Mouse (Mus musculus) MEL (cell line): ENCODE data around the gene Prepl. TPM values are rescaled to one million over a fixed set of nuclear protein-coding genes. Genes with fewer than 3 reads are reported as not detected.

Experiments
- DNase-seq: peaks from one replicate; pipeline ENCODE4 v3.0.0; 2011; ENCODE audit warnings: low read depth, low spot score
- H3K27ac ChIP-seq: 2 replicates; pipeline ENCODE4 v1.5.1; 2012; ENCODE audit warnings: low read depth, mild to moderate bottlenecking, control low read depth, low read length, moderate library complexity; ENCODE audit not compliant: control insufficient read depth
- H3K27me3 ChIP-seq, 2 experiments: fragments of 150-350 bp in 1 of 2; sonication (generic) in 1 of 2; 2 replicates each; pipeline ENCODE4 v1.6.1; 2012; ENCODE audit warnings: low read length in 2 of 2, mild to moderate bottlenecking in 2 of 2, improper control_type of control experiment in 1 of 2, moderate library complexity in 1 of 2; ENCODE audit not compliant: insufficient read depth in 2 of 2, control insufficient read depth in 1 of 2
- H3K36me3 ChIP-seq, 2 experiments: 2 replicates each; pipeline ENCODE4 v1.6.1; 2012 to 2014; ENCODE audit warnings: low read length in 2 of 2, improper control_type of control experiment in 1 of 2, inconsistent platforms in 1 of 2, mild to moderate bottlenecking in 1 of 2; ENCODE audit not compliant: insufficient read depth in 2 of 2, control insufficient read depth in 1 of 2
- H3K4me1 ChIP-seq, 2 experiments: fragments of 150-350 bp in 1 of 2; sonication (generic) in 1 of 2; 2 replicates each; pipeline ENCODE4 v1.6.1; 2012; ENCODE audit warnings: low read length in 2 of 2, improper control_type of control experiment in 1 of 2, mild to moderate bottlenecking in 1 of 2; ENCODE audit not compliant: insufficient read depth in 2 of 2, control insufficient read depth in 1 of 2
- H3K4me3 ChIP-seq, 2 experiments: fragments of 150-350 bp in 1 of 2; sonication (generic) in 1 of 2; 2 replicates each; pipeline ENCODE4 v1.5.1; 2012; ENCODE audit warnings: low read depth in 2 of 2, low read length in 2 of 2, mild to moderate bottlenecking in 2 of 2, moderate library complexity in 2 of 2, control low read depth in 1 of 2, improper control_type of control experiment in 1 of 2; ENCODE audit not compliant: control insufficient read depth in 1 of 2, insufficient read depth in 1 of 2
- H3K79me2 ChIP-seq: 2 replicates; pipeline ENCODE4 v1.6.1; 2012; ENCODE audit warnings: mild to moderate bottlenecking, low read length, moderate library complexity; ENCODE audit not compliant: control insufficient read depth, poor library complexity, insufficient read depth
- H3K9ac ChIP-seq: 2 replicates; pipeline ENCODE4 v1.6.1; 2012; ENCODE audit warnings: low read depth, mild to moderate bottlenecking, control low read depth, low read length, moderate library complexity; ENCODE audit not compliant: control insufficient read depth, poor library complexity, severe bottlenecking
- H3K9me3 ChIP-seq: fragments of 150-350 bp; sonication (generic); replicated peaks from 2 replicates; pipeline ENCODE4 v1.6.1; 2012; ENCODE audit warnings: mild to moderate bottlenecking, low read length, improper control_type of control experiment, moderate library complexity; ENCODE audit not compliant: insufficient read depth
- EP300 ChIP-seq, 2 experiments: IDR thresholded peaks; 2 replicates each; pipeline ENCODE4 v1.6.1; 2011; ENCODE audit warnings: improper control_type of control experiment in 2 of 2, low read length in 2 of 2, low read depth in 1 of 2, mild to moderate bottlenecking in 1 of 2
- ETS1 ChIP-seq: IDR thresholded peaks from 2 replicates; pipeline ENCODE4 v1.6.1; 2012; ENCODE audit warnings: low read depth, mild to moderate bottlenecking, inconsistent platforms, low read length, improper control_type of control experiment, moderate library complexity
- GATA1 ChIP-seq: IDR thresholded peaks from 2 replicates; pipeline ENCODE4 v1.6.1; 2011; ENCODE audit warnings: low read depth, low read length, improper control_type of control experiment
- HCFC1 ChIP-seq: IDR thresholded peaks from 2 replicates; pipeline ENCODE4 v1.6.1; 2012; ENCODE audit warnings: low read depth, mild to moderate bottlenecking, inconsistent platforms, low read length, improper control_type of control experiment, moderate library complexity
- KAT2A ChIP-seq: conservative IDR thresholded peaks from 2 replicates; pipeline ENCODE4 v1.6.1; 2012; ENCODE audit warnings: low read depth, low read length, improper control_type of control experiment, inconsistent platforms
- MAX ChIP-seq: IDR thresholded peaks from 2 replicates; pipeline ENCODE4 v1.6.1; 2011; ENCODE audit warnings: low read length, improper control_type of control experiment
- MXI1 ChIP-seq: IDR thresholded peaks from 2 replicates; pipeline ENCODE4 v1.6.1; 2011; ENCODE audit warnings: mild to moderate bottlenecking, low read depth, low read length, improper control_type of control experiment
- MYB ChIP-seq: IDR thresholded peaks from 2 replicates; pipeline ENCODE4 v1.6.1; 2011; ENCODE audit warnings: mild to moderate bottlenecking, low read depth, low read length, improper control_type of control experiment
- MYC ChIP-seq: IDR thresholded peaks from 2 replicates; pipeline ENCODE4 v1.6.1; 2011; ENCODE audit warnings: low read depth, mild to moderate bottlenecking, low read length, improper control_type of control experiment, moderate library complexity
- NELFE ChIP-seq: IDR thresholded peaks from 2 replicates; pipeline ENCODE4 v1.6.1; 2011; ENCODE audit warnings: low read depth, low read length, improper control_type of control experiment
- NRF1 ChIP-seq: IDR thresholded peaks from 2 replicates; pipeline ENCODE4 v1.6.1; 2014; ENCODE audit warnings: low read depth, mild to moderate bottlenecking, inconsistent platforms, low read length, improper control_type of control experiment, moderate library complexity; ENCODE audit not compliant: poor library complexity, insufficient read depth, severe bottlenecking
- POLR2AphosphoS2 ChIP-seq: IDR thresholded peaks from 2 replicates; pipeline ENCODE4 v1.6.1; 2011; ENCODE audit warnings: low read length, improper control_type of control experiment
- POLR2AphosphoS5 ChIP-seq: IDR thresholded peaks from 2 replicates; pipeline ENCODE4 v1.6.1; 2012; ENCODE audit warnings: low read depth, borderline replicate concordance, mild to moderate bottlenecking, inconsistent platforms, low read length, moderate library complexity, mixed read lengths
- TBP ChIP-seq: IDR thresholded peaks from 2 replicates; pipeline ENCODE4 v1.8.0; 2011; ENCODE audit warnings: low read depth, low read length, improper control_type of control experiment
- polyA plus RNA-seq, 2 experiments: library from polyadenylated mRNA; stranded (reverse) in 1 of 2; unstranded in 1 of 2; fragments of >175 nt in 1 of 2; fragments of >200 nt in 1 of 2; gene quantifications; 2 replicates each; pipeline versions ENCODE4 v1.2.1 to v1.2.4; 2012; ENCODE audit warnings: low replicate concordance in 2 of 2, low read depth in 1 of 2; ENCODE audit not compliant: insufficient read length in 2 of 2, insufficient read depth in 1 of 2, missing spikeins in 1 of 2
- total RNA-seq: library from RNA; depleted of rRNA; stranded (reverse); fragments of 300-350 nt; gene quantifications from 2 replicates; pipeline ENCODE4 v1.2.3, GENCODE M21; 2012

The Prepl gene
- total and polyA plus RNA-seq, 3 experiments = 12.2 to 23.2 TPM; not detected in 1

- Histone ChIP-seq H3K9ac (no peak overlapping the region), H3K9me3 (no peaks in the 10 kb centered on the region), H3K4me1 (no peaks in the 10 kb centered on the region), H3K4me3 (no peak overlapping the region), H3K27me3 (no peaks in the 10 kb centered on the region), H3K36me3 (no peaks in the 10 kb centered on the region), H3K79me2 (no peaks in the 10 kb centered on the region), H3K27ac (no peak overlapping the region)
- no peak for DNase-seq
- TF ChIP-seq NELFE (no peak), POLR2AphosphoS2 (no peak), KAT2A (no peak), ETS1 (no peak), GATA1 (no peak), TBP (no peak), NRF1 (no peak), EP300 (IDR thresholded peaks at IDR 0.05; ENCODE audit: low read depth in 1 of 2, low read length in 2 of 2) (no peak), HCFC1 (no peak)
Measured at GRCm38 (mm10) chr17:85038761-85039160, 51.3 kb downstream of the Prepl start.

- DNase-seq = no peak
- Histone ChIP-seq H3K4me1 (no peaks in the 10 kb centered on the region), H3K36me3 (no peaks in the 10 kb centered on the region), H3K4me3 (no peak overlapping the region), H3K79me2 (no peaks in the 10 kb centered on the region), H3K27me3 (no peaks in the 10 kb centered on the region), H3K27ac (no peak overlapping the region), H3K9me3 (no peaks in the 10 kb centered on the region), H3K9ac (no peak overlapping the region)
- TF ChIP-seq POLR2AphosphoS5 (no peak), MYB (no peak), NRF1 (no peak), NELFE (no peak), MYC (no peak), GATA1 (no peak)
Measured at GRCm38 (mm10) chr17:85038311-85038710, 51.7 kb downstream of the Prepl start.

- no peaks in the 10 kb centered on the region for H3K79me2 ChIP-seq
- DNase-seq = no peak
- no peaks in the 10 kb centered on the region for H3K36me3 ChIP-seq
- no peaks in the 10 kb centered on the region for H3K27me3 ChIP-seq
- TF ChIP-seq POLR2AphosphoS2 (no peak), MAX (no peak), MXI1 (no peak)
- H3K9me3 ChIP-seq = no peaks in the 10 kb centered on the region
- no peak overlapping the region for H3K4me3 ChIP-seq
- H3K4me1 ChIP-seq = no peaks in the 10 kb centered on the region
- H3K27ac ChIP-seq = no peak overlapping the region
- H3K9ac ChIP-seq = no peak overlapping the region
Measured at GRCm38 (mm10) chr17:85037855-85038254, 52.2 kb downstream of the Prepl start.
